Mouse (Mus musculus): ENCODE measurements at regions not wholly inside any gene's neighbourhood (a gene's known extent, or its start where the extent isn't known, plus 50 kb on each side); places are given as distances from the start of the nearest gene placed in this dataset.

GRCm38 (mm10) chr1:73727781-73728180 is 396.5 kb downstream of the Tns1 start:
- TF ChIP-seq CTCF (IDR thresholded peaks at IDR 0.05; ENCODE audit: control insufficient read depth, insufficient read depth, insufficient read length), result no peak
- no peak for TF ChIP-seq MAX (IDR thresholded peaks at IDR 0.05)
- TF ChIP-seq MYOD1 (IDR thresholded peaks at IDR 0.05; ENCODE audit: control insufficient read depth, insufficient read length, low read depth), result no peak
- no peak for TF ChIP-seq MYOG (IDR thresholded peaks at IDR 0.05; ENCODE audit: control insufficient read depth, extremely low read depth, insufficient read length)
- no peak for TF ChIP-seq CEBPB (IDR thresholded peaks at IDR 0.05; ENCODE audit: low read depth)
- TF ChIP-seq USF1 (IDR thresholded peaks at IDR 0.05; ENCODE audit: low read depth), result no peak

Measured in C2C12 (cell line).